Mouse (Mus musculus) midbrain, embryonic 15.5 days (tissue): ENCODE data around the gene Stox2. TPM values are rescaled to one million over a fixed set of nuclear protein-coding genes. Genes with fewer than 3 reads are reported as not detected.

ENCODE experiments used
- ATAC-seq: fragments of 200-750 bp; cut with Nextera tagmentation; replicated peaks from 2 replicates; pipeline ENCODE4 v1.8.0; 2017; ENCODE audit warnings: moderate TSS enrichment
- H3K27ac ChIP-seq: fragments of 300-500 bp; sonication (generic); 2 replicates; pipeline ENCODE4 v1.5.1; 2015; ENCODE audit warnings: mild to moderate bottlenecking, inconsistent platforms
- H3K27me3 ChIP-seq: fragments of 300-500 bp; sonication (generic); replicated peaks from 2 replicates; pipeline ENCODE4 v1.6.1; 2015; ENCODE audit warnings: inconsistent platforms
- H3K36me3 ChIP-seq: fragments of 300-500 bp; sonication (generic); replicated peaks from 2 replicates; pipeline ENCODE4 v1.6.1; 2015; ENCODE audit warnings: inconsistent platforms
- H3K4me1 ChIP-seq: fragments of 300-500 bp; sonication (generic); 2 replicates; pipeline ENCODE4 v1.6.1; 2015; ENCODE audit warnings: inconsistent platforms
- H3K4me2 ChIP-seq: fragments of 300-500 bp; sonication (generic); 2 replicates; pipeline ENCODE4 v1.6.1; 2015; ENCODE audit warnings: inconsistent platforms, mild to moderate bottlenecking, moderate library complexity
- H3K4me3 ChIP-seq: fragments of 300-500 bp; sonication (generic); 2 replicates; pipeline ENCODE4 v1.5.1; 2015; ENCODE audit warnings: mild to moderate bottlenecking, inconsistent platforms
- H3K9ac ChIP-seq: fragments of 300-500 bp; sonication (generic); 2 replicates; pipeline ENCODE4 v1.6.1; 2015; ENCODE audit warnings: mild to moderate bottlenecking, inconsistent platforms
- H3K9me3 ChIP-seq: fragments of 300-500 bp; sonication (generic); 2 replicates; pipeline ENCODE4 v1.6.1; 2016; ENCODE audit warnings: inconsistent platforms
- WGBS: fragments of 180-500 bp; shearing (Covaris S2); methylation state at CpG from one replicate; pipeline ENCODE4 v1.1.7; 2015; ENCODE audit warnings: mixed read lengths; 5-methylcytosine and 5-hydroxymethylcytosine counted together
- polyA plus RNA-seq: library from polyadenylated mRNA; unstranded; fragments of >200 nt; fragmentation: Nextera tagmentation; extraction: Ambion mirVana; gene quantifications from 2 replicates; pipeline ENCODE4 v1.2.1, GENCODE M21; 2015

The Stox2 gene
- polyA plus RNA-seq, 1 experiment from 2014 or later, result 51.3 TPM

DNA sequence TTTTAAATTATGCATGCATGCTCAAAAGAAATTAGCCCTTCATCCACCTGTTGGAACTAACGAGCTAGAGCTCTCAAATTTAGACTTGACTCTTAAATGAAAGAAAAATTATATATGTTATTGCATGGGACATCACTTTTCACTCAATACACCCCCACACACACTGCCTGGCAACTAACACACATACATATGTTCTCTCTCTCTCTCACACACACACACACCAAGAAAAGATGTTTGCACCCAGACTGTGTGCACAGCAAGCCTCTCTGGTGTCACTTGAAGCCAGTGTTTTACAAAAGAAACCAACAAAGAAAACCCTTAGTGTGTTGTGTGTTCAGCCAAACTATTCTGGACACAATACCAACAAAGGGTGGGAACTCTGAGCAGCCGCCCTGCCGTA lies 75.1 kb downstream of the Stox2 start:
- ATAC-seq, result peak; percentile 48
- Histone ChIP-seq H3K4me3 (no peak overlapping the region), H3K36me3 (no peaks in the 10 kb centered on the region), H3K27ac (no peak overlapping the region), H3K27me3 (no peaks in the 10 kb centered on the region), H3K9ac (no peak overlapping the region), H3K9me3 (no peaks in the 10 kb centered on the region), H3K4me2 (no peak overlapping the region), H3K4me1 (peaks cover 9% of the 10 kb centered on the region; the same call in 1 of the 2 replicates)
- 39% methylated on average over 3 of the region's 3 CpGs for WGBS

DNA sequence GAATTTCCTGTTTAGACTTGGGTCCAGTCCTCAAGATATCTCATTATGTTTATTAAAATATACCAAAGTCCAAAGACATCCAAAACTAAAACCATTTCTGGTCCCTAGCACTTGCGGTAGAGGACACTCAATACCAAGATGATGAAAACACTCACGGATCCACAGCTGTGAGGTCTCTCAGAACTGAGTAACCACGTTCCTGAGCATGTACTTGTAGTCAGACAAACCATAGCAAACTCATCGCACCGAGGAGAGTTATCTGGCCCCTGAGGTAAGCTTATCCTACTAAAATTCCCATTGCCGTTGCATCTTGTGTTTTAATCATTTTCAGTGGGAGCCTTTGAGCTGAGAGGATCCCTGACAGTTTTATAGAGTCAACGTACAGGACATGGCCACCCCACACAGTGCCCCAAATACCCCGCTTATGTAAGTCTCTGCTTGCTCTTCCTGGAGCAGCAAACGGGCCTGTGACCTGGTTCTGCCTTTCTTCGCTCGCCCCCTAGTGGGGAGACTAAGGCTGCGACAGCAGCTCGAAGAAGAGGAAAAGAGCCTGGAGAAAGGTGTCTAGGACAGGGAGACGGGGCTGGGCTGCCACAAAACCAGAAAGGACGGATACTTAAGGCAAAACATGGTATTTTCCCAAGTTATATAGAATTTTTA lies 75.6 kb downstream of the Stox2 start:
- peak; percentile 79 for ATAC-seq
- WGBS, result 28% methylated on average over 15 of the region's 15 CpGs
- Histone ChIP-seq H3K4me1 (peaks cover 9% of the 10 kb centered on the region; the same call in 1 of the 2 replicates), H3K4me2 (no peak overlapping the region), H3K9me3 (no peaks in the 10 kb centered on the region), H3K4me3 (no peak overlapping the region), H3K27ac (no peak overlapping the region), H3K9ac (no peak overlapping the region), H3K27me3 (no peaks in the 10 kb centered on the region), H3K36me3 (no peaks in the 10 kb centered on the region)

DNA sequence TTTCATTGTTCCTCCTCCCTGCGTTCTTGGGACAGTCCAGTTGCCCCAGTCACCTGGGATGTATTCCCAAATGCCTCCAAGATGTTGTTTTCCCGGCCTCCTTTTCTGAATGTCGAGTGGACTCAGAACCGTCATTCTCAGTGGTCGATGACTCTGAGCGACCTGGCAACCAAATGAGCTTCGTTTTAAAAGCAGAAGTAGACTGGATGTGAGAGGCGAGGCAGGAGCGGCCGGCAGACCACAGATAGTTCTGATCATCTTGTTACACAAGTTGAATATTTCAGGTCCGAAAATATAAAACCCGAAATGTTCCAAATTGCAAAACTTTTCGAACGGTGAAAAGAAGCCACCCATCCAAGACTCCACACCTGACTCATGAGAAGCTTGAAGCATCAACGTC lies 76.2 kb downstream of the Stox2 start:
- no peak overlapping the region for H3K27ac ChIP-seq
- no peak overlapping the region for H3K4me3 ChIP-seq
- 86% methylated on average over 15 of the region's 15 CpGs for WGBS
- no peak overlapping the region for H3K4me2 ChIP-seq
- no peaks in the 10 kb centered on the region for H3K9me3 ChIP-seq
- H3K4me1 ChIP-seq, result peaks cover 9% of the 10 kb centered on the region; the same call in 1 of the 2 replicates
- H3K9ac ChIP-seq, result no peak overlapping the region
- no peaks in the 10 kb centered on the region for H3K27me3 ChIP-seq
- no peak for ATAC-seq
- no peaks in the 10 kb centered on the region for H3K36me3 ChIP-seq

GRCm38 (mm10) chr8:47369044-47369769 lies 77.0 kb downstream of the Stox2 start:
- no peak for ATAC-seq
- no peak overlapping the region for H3K4me2 ChIP-seq
- no peaks in the 10 kb centered on the region for H3K36me3 ChIP-seq
- no peak overlapping the region for H3K27ac ChIP-seq
- no peaks in the 10 kb centered on the region for H3K9me3 ChIP-seq
- WGBS, result 74% methylated on average over 16 of the region's 16 CpGs
- H3K4me1 ChIP-seq, result peaks cover 9% of the 10 kb centered on the region; the same call in 1 of the 2 replicates
- H3K9ac ChIP-seq, result no peak overlapping the region
- no peak overlapping the region for H3K4me3 ChIP-seq
- no peaks in the 10 kb centered on the region for H3K27me3 ChIP-seq

GRCm38 (mm10) chr8:47367029-47367428 lies 79.1 kb downstream of the Stox2 start:
- ATAC-seq, result no peak
- no peak overlapping the region for H3K4me2 ChIP-seq
- no peak overlapping the region for H3K27ac ChIP-seq
- peaks cover 9% of the 10 kb centered on the region; the same call in 1 of the 2 replicates for H3K4me1 ChIP-seq
- H3K9ac ChIP-seq, result no peak overlapping the region
- no peaks in the 10 kb centered on the region for H3K9me3 ChIP-seq
- no peaks in the 10 kb centered on the region for H3K36me3 ChIP-seq
- 87% methylated on average over 6 of the region's 6 CpGs for WGBS
- H3K27me3 ChIP-seq, result no peaks in the 10 kb centered on the region
- no peak overlapping the region for H3K4me3 ChIP-seq

DNA sequence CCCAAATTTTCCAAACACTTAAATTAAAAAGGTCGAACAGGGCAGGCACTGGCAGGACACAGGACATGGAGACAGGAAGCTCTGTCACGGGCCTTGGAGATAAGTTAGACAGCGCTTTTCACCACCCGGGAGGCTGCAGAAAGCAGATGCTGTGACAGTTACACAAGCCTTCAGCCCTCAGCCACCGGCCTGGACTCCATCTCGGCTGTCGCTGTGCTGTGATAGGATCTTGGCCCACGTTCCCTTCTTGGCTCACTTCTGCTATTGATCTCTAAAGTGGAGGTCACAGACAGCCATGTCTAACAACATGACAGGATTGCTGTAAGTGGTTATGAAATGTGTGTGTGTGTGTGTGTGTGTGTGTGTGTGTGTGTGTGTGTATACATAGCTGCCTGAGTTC lies 82.9 kb downstream of the Stox2 start:
- Histone ChIP-seq H3K4me3 (no peak overlapping the region), H3K36me3 (no peaks in the 10 kb centered on the region), H3K4me1 (no peaks in the 10 kb centered on the region), H3K4me2 (no peak overlapping the region), H3K9ac (no peak overlapping the region), H3K9me3 (no peaks in the 10 kb centered on the region), H3K27ac (no peak overlapping the region), H3K27me3 (no peaks in the 10 kb centered on the region)
- no peak for ATAC-seq
- WGBS, result 46% methylated on average over 8 of the region's 8 CpGs

GRCm38 (mm10) chr8:47355340-47355906 lies 90.7 kb downstream of the Stox2 start:
- ATAC-seq, result no peak; the same call in 1 of the 2 replicates
- Histone ChIP-seq H3K27ac (no peak overlapping the region), H3K4me2 (no peak overlapping the region), H3K4me3 (no peak overlapping the region), H3K4me1 (no peaks in the 10 kb centered on the region), H3K27me3 (no peaks in the 10 kb centered on the region), H3K9me3 (no peaks in the 10 kb centered on the region), H3K9ac (no peak overlapping the region), H3K36me3 (no peaks in the 10 kb centered on the region)
- WGBS, result 56% methylated on average over 8 of the region's 8 CpGs

DNA sequence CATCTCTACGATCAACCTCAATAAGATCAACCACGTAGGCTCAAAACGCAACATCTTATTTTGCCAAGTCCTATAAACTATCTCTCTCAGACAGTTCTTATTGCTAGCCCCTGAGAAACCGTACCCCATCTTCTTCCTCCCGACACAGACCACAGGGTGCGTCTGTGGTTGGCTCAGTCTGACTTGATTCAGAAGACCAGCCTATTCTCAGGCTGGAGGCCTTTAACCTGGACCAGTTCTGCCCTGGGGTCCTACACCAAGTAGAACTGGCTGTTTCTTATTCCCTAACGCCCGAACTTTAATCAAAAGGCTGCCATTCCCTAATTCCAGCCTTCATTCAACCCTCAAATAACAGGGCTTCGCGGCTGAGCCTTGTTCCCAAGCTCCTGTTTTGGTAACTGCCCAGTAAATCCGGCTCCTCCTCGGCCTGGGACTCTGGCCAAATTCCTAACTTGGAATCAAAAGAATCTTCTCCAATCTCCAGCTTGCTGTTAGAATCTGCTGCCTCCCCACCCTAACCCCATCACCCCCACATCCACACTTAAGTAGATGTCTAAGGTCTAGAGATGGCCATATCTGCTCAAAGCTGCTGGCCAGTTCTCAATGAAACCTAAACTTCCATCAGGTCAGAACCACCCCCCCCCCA lies 91.5 kb downstream of the Stox2 start:
- WGBS, result 68% methylated on average over 12 of the region's 12 CpGs
- no peak overlapping the region for H3K27ac ChIP-seq
- ATAC-seq, result no peak

DNA sequence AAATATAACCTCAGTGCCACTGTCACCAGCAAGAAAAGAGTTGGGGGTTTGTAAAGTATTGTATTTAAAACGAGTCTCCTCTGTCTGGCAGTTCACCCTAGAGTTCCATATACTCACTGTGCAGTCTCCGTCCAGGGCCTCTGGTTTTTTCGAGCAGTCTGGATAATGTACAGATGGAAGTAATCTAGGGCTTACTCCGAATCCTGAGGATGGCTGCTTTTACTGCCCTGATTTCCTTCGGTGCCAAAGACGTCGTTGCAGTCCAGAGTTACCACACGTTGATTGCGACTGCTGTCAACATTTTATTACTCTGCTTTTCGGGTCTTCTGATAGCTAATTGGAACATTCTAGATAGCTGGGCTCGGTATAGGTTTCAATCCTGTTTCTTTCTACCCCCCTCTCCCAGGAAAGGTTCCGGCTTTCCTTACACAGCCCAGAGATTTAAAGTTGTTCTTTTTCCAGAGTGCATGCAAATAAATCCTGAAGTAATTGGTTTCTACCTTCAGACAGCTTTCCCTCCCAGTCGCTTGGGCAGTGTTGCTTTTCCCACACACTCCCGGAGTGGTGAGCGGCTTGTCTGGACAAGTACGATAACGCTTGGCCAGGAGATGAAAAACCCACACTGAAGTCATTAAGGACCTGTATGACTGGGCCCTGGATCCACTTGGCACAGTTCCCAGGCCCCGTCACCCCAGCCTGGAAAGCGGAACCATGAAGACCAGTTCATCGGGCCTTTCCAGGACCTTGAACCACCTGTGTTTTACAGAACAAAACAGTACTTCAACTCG lies 94.1 kb downstream of the Stox2 start:
- Histone ChIP-seq H3K4me1 (no peaks in the 10 kb centered on the region), H3K27me3 (no peaks in the 10 kb centered on the region), H3K4me3 (no peak overlapping the region), H3K4me2 (no peak overlapping the region), H3K9ac (no peak overlapping the region), H3K9me3 (no peaks in the 10 kb centered on the region), H3K36me3 (no peaks in the 10 kb centered on the region), H3K27ac (no peak overlapping the region)
- WGBS, result 71% methylated on average over 21 of the region's 21 CpGs
- no peak for ATAC-seq

More for the DNA sequence above, 91.5 kb downstream of the Stox2 start:
- Histone ChIP-seq H3K27me3 (no peaks in the 10 kb centered on the region), H3K4me3 (no peak overlapping the region), H3K9ac (no peak overlapping the region), H3K9me3 (no peaks in the 10 kb centered on the region), H3K36me3 (no peaks in the 10 kb centered on the region), H3K4me2 (no peak overlapping the region), H3K4me1 (no peaks in the 10 kb centered on the region)

DNA sequence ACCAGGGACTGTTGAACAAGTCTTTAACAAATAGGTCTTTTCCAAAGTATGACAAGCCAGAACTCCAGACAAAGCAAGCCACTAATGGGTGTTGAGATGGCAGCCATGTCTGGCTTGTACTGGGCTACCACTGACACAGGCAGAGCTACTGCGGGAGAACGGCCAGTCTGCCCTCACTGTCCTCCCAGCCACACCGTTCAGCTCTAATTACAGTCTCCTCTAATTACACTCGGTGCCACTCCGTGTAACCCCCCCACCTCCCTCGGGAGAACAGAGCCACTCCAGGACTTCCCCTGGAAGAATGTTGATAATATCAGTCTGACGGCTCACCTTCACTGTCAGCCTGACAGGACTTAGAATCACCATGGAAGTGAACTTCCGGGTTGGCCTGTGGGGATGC lies 97.1 kb downstream of the Stox2 start:
- H3K4me3 ChIP-seq, result no peak overlapping the region
- WGBS, result 57% methylated on average over 8 of the region's 8 CpGs
- H3K9ac ChIP-seq, result no peak overlapping the region
- H3K4me2 ChIP-seq, result no peak overlapping the region
- H3K4me1 ChIP-seq, result peaks cover 16% of the 10 kb centered on the region
- no peaks in the 10 kb centered on the region for H3K9me3 ChIP-seq
- ATAC-seq, result no peak
- H3K27me3 ChIP-seq, result no peaks in the 10 kb centered on the region
- no peaks in the 10 kb centered on the region for H3K36me3 ChIP-seq
- H3K27ac ChIP-seq, result no peak overlapping the region

DNA sequence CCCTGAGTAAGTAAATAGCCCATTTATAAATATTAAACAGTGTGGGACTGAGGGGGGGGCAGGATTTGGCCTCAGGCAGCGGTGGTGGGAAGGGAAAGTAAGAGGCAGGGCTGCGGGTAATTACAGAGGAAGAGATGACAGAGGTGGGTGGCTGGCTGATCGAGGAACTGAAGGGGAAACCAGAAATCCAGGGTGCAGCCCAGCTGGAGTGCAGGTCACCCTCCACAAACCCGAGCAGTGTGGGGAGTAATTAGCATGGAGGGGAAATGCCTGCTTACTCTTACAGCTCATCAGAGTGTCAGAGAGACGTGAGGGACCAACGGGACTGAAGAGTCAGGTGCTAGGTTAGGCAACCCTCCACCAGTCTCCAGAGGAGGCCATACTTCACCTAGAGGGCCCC lies 98.4 kb downstream of the Stox2 start:
- no peak overlapping the region for H3K27ac ChIP-seq
- no peaks in the 10 kb centered on the region for H3K9me3 ChIP-seq
- no peak overlapping the region for H3K9ac ChIP-seq
- no peaks in the 10 kb centered on the region for H3K27me3 ChIP-seq
- no peak overlapping the region for H3K4me2 ChIP-seq
- no peaks in the 10 kb centered on the region for H3K36me3 ChIP-seq
- ATAC-seq, result no peak
- H3K4me1 ChIP-seq, result peaks cover 18% of the 10 kb centered on the region
- 31% methylated on average over 6 of the region's 6 CpGs for WGBS
- no peak overlapping the region for H3K4me3 ChIP-seq

- Histone ChIP-seq H3K9ac (no peak overlapping the region), H3K4me1 (peaks cover 18% of the 10 kb centered on the region), H3K36me3 (no peaks in the 10 kb centered on the region), H3K27me3 (no peaks in the 10 kb centered on the region), H3K27ac (peak overlapping the region; percentile 79), H3K4me2 (peak overlapping the region; percentile 40), H3K9me3 (no peaks in the 10 kb centered on the region), H3K4me3 (peak overlapping the region; percentile 14)
- 55% methylated on average over 9 of the region's 9 CpGs for WGBS
- ATAC-seq, result peak; percentile 70
These were observed 100.4 kb downstream of the Stox2 start for GRCm38 (mm10) chr8:47345772-47346103.
